In genomic region chr6:134091398-134091801, GRCm38 (mm10) we compare ENCODE assay signal across 10 mouse cellular contexts. TPM values are rescaled to one million over a fixed set of nuclear protein-coding genes. Genes with fewer than 3 reads are reported as not detected.
A peak's percentile ranks its signal among the peaks of the same experiment; 100 is the strongest.
DNase-seq lines count a peak whose midpoint lies in the region; ATAC-seq and TF ChIP-seq lines count a peak whose summit lies in the region.
"Had no signal": no experiment of that assay in that cellular context is flagged by ENCODE, and none has a peak within 500 bp of the region (broad histone marks: within the 10 kb centered on the region; RNA-seq: fewer than 3 reads in every experiment).

No protein-coding gene starts in this region.

- DNase-seq in embryo, embryonic 11 days = peak; percentile 20
- DNase-seq in embryo, embryonic 9.5 days (ENCODE audit: extremely low spot score) = no peak
- DNase-seq in hindbrain, embryonic 14.5 days (ENCODE audit: low spot score) = no peak
- DNase-seq in embryo, embryonic 11.5 days (ENCODE audit: low read depth, low spot score) = peak; percentile 2
- no peak for DNase-seq in liver, postnatal 0 days
- DNase-seq: adrenal gland, postnatal 36 days had no signal

- H3K9ac ChIP-seq in hindbrain, embryonic 12.5 days = no peak overlapping the region
- no peak overlapping the region for H3K9ac ChIP-seq in hindbrain, embryonic 14.5 days
- H3K9ac ChIP-seq in intestine, embryonic 16.5 days (ENCODE audit: low read depth, low read length) = no peak overlapping the region
- H3K9ac ChIP-seq in liver, postnatal 0 days (replicated peaks) = no peak overlapping the region

- H3K36me3 ChIP-seq in hindbrain, embryonic 12.5 days = no peaks in the 10 kb centered on the region
- H3K36me3 ChIP-seq in hindbrain, embryonic 14.5 days (replicated peaks; ENCODE audit: control insufficient read depth, insufficient read depth) = no peaks in the 10 kb centered on the region
- H3K36me3 ChIP-seq in intestine, embryonic 16.5 days (ENCODE audit: control insufficient read depth, insufficient read depth, low read length) = peaks cover 7% of the 10 kb centered on the region; the same call in 1 of the 2 replicates
- no peaks in the 10 kb centered on the region for H3K36me3 ChIP-seq in liver, postnatal 0 days (replicated peaks; ENCODE audit: insufficient read depth, low read length)

- no peak overlapping the region for H3K4me2 ChIP-seq in hindbrain, embryonic 12.5 days (replicated peaks)
- no peak overlapping the region for H3K4me2 ChIP-seq in hindbrain, embryonic 14.5 days (replicated peaks)
- H3K4me2 ChIP-seq in intestine, embryonic 16.5 days (ENCODE audit: low read depth, low read length) = no peak overlapping the region
- H3K4me2 ChIP-seq in liver, postnatal 0 days (ENCODE audit: low read depth, low read length) = no peak overlapping the region

- TF ChIP-seq EP300 in liver, postnatal 0 days (IDR thresholded peaks at IDR 0.05; ENCODE audit: low read depth) = no peak

- H3K4me3 ChIP-seq in hindbrain, embryonic 12.5 days = no peak overlapping the region
- H3K4me3 ChIP-seq in hindbrain, embryonic 14.5 days (replicated peaks; ENCODE audit: low read length) = no peak overlapping the region
- no peak overlapping the region for H3K4me3 ChIP-seq in intestine, embryonic 16.5 days (ENCODE audit: low read length)
- H3K4me3 ChIP-seq in liver, postnatal 0 days (ENCODE audit: low read depth, low read length) = no peak overlapping the region
- H3K4me3 ChIP-seq: megakaryocyte, embryonic 14.5 days had no signal

- no peaks in the 10 kb centered on the region for H3K27me3 ChIP-seq in hindbrain, embryonic 12.5 days
- H3K27me3 ChIP-seq in hindbrain, embryonic 14.5 days (ENCODE audit: control insufficient read depth, insufficient read depth, low read length) = no peaks in the 10 kb centered on the region
- no peaks in the 10 kb centered on the region for H3K27me3 ChIP-seq in intestine, embryonic 16.5 days (replicated peaks; ENCODE audit: control insufficient read depth, insufficient read depth, low read length)
- H3K27me3 ChIP-seq in liver, postnatal 0 days (ENCODE audit: insufficient read depth, low read length) = no peaks in the 10 kb centered on the region
- H3K27me3 ChIP-seq: megakaryocyte, embryonic 14.5 days had no signal

- H3K9me3 ChIP-seq in hindbrain, embryonic 12.5 days (replicated peaks) = no peaks in the 10 kb centered on the region
- no peaks in the 10 kb centered on the region for H3K9me3 ChIP-seq in hindbrain, embryonic 14.5 days (ENCODE audit: control insufficient read depth, low read length)
- no peaks in the 10 kb centered on the region for H3K9me3 ChIP-seq in intestine, embryonic 16.5 days (ENCODE audit: control insufficient read depth, low read length)
- no peaks in the 10 kb centered on the region for H3K9me3 ChIP-seq in liver, postnatal 0 days (ENCODE audit: low read length)
- H3K9me3 ChIP-seq: megakaryocyte, embryonic 14.5 days had no signal

- no peak for TF ChIP-seq CTCF in liver, postnatal 0 days (IDR thresholded peaks at IDR 0.05; ENCODE audit: low read depth)

- WGBS in hindbrain, embryonic 12.5 days = 66% methylated on average over 8 of the region's 8 CpGs
- 75% methylated on average over 8 of the region's 8 CpGs for WGBS in hindbrain, embryonic 14.5 days
- WGBS in intestine, embryonic 16.5 days = 48% methylated on average over 8 of the region's 8 CpGs
- 78% methylated on average over 8 of the region's 8 CpGs for WGBS in liver, postnatal 0 days (ENCODE audit: insufficient replicate concordance)

- no peak for ATAC-seq in hindbrain, embryonic 12.5 days (ENCODE audit: low FRiP score)
- no peak for ATAC-seq in hindbrain, embryonic 14.5 days (ENCODE audit: low FRiP score)
- ATAC-seq in intestine, embryonic 16.5 days = no peak
- no peak for ATAC-seq in liver, postnatal 0 days
- no peak for ATAC-seq in megakaryocyte, adult 5-6 weeks (ENCODE audit: poor library complexity, severe bottlenecking)

- H3K27ac ChIP-seq in hindbrain, embryonic 12.5 days = peak overlapping the region; percentile 9; the same call in 1 of the 2 replicates
- H3K27ac ChIP-seq in hindbrain, embryonic 14.5 days = no peak overlapping the region
- H3K27ac ChIP-seq in intestine, embryonic 16.5 days (ENCODE audit: low read length) = peak overlapping the region; percentile 28; the same call in 1 of the 2 replicates
- no peak overlapping the region for H3K27ac ChIP-seq in liver, postnatal 0 days (ENCODE audit: low read depth)

- peaks cover 15% of the 10 kb centered on the region for H3K4me1 ChIP-seq in hindbrain, embryonic 12.5 days
- H3K4me1 ChIP-seq in hindbrain, embryonic 14.5 days (replicated peaks; ENCODE audit: control insufficient read depth, insufficient read depth, low read length) = 0 out of 2 replicates have a peak, but pooled peaks cover 3% of the 10 kb centered on the region
- peaks cover 23% of the 10 kb centered on the region for H3K4me1 ChIP-seq in intestine, embryonic 16.5 days (ENCODE audit: control insufficient read depth, insufficient read depth, low read length)
- peaks cover 11% of the 10 kb centered on the region for H3K4me1 ChIP-seq in liver, postnatal 0 days (ENCODE audit: insufficient read depth)

RNA-seq across cellular contexts. Expression of gene Etv6, which starts 55.9 kb away (rescaled TPM):
- 11.7 and 13.1 TPM in 2 replicates for polyA plus RNA-seq in hindbrain, embryonic 12.5 days (2016; fragmentation: Nextera tagmentation; extraction: Ambion mirVana)
- polyA plus RNA-seq in hindbrain, embryonic 14.5 days (2014; fragmentation: Nextera tagmentation; extraction: Ambion mirVana) = 6.1 and 6.8 TPM in 2 replicates
- polyA plus RNA-seq in intestine, embryonic 16.5 days (2015; fragmentation: Nextera tagmentation; extraction: Ambion mirVana) = 10.4 and 10.5 TPM in 2 replicates
- 2.6 and 2.7 TPM in 2 replicates for polyA plus RNA-seq in liver, postnatal 0 days (2015; fragmentation: Nextera tagmentation; extraction: Ambion mirVana)
- 51.9 and 66.7 TPM in 2 replicates for total RNA-seq in megakaryocyte, adult 5-6 weeks (2015)
- 32.9 and 42.3 TPM in 2 replicates for total RNA-seq in megakaryocyte, adult 5-6 weeks (2017)

Comparison
In these comparisons a context has a peak if more than half of its experiments do, and no peak if none do; other contexts are left out.
1. DNase-seq: peak in embryo, embryonic 11 days (single experiment) and embryo, embryonic 11.5 days (single experiment); none in embryo, embryonic 9.5 days (single experiment), hindbrain, embryonic 14.5 days (single experiment) and liver, postnatal 0 days (single experiment).
2. H3K27ac ChIP-seq: peak in hindbrain, embryonic 12.5 days (single experiment) and intestine, embryonic 16.5 days (single experiment); none in hindbrain, embryonic 14.5 days (single experiment) and liver, postnatal 0 days (single experiment).